Mouse (Mus musculus) heart, postnatal 36 days (tissue): ENCODE measurements around the gene Bbs7. TPM values are rescaled to one million over a fixed set of nuclear protein-coding genes. Genes with fewer than 3 reads are reported as not detected.
A peak's percentile ranks its signal among the peaks of the same experiment; 100 is the strongest.

ENCODE experiments used
- DNase-seq, 2 experiments: peaks; one replicate each; pipeline ENCODE4 v3.0.0; 2021 to 2022
- intact Hi-C: fragments of 180-260 bp; cut with DNase I; formaldehyde crosslinking; loops from one replicate; pipeline ENCODE4 v1.15.1; 2025
- total RNA-seq, 2 experiments: library from RNA; stranded (reverse); gene quantifications; 2 replicates each; pipeline ENCODE4 v1.2.3; 2021

Bbs7 gene
- total RNA-seq, 2 experiments from 2014 or later, result 5.3 to 8.8 TPM

- intact Hi-C loops, result loop anchor here (1.0 kb wide), 1 partner anchor 20 kb away; the partner anchor contains the start of gene Ccna2
- peak; percentile 95 to 98 for DNase-seq
Measured at GRCm38 (mm10) chr3:36552406-36553047, 60.8 kb downstream of the Bbs7 start, which contains the start of gene Exosc9. Gene Exosc9 (plus strand): TSS chr3:36552606.

- intact Hi-C loops, result loop anchor here (1.0 kb wide), 1 partner anchor 20 kb away; the partner anchor contains the start of gene Ccna2
- DNase-seq, result peak in 1 of 2 experiments; percentile 17
Measured at GRCm38 (mm10) chr3:36551851-36552384, 61.4 kb downstream of the Bbs7 start.

- intact Hi-C loops, result no loop called here
- peak; percentile 19 to 40 for DNase-seq
Measured at GRCm38 (mm10) chr3:36551343-36551742, 61.9 kb downstream of the Bbs7 start.

DNA sequence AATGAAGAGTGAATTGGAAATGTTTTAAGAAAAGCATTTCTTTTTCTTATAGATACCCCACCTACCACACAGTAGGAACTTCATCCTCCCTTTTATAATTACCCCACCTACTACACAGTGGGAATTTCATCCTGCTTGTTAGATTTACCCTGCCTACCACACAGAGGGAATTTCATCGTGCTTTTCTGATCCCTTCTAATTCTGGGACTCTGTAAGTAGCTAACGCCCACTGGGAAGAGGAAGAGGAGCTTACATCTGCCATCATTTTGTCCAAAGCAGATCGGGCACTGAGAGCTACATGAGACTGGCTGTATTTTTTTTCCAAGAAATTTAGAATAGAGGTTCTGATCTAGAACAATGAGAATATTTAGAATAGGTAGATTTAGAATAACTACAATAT is 68.3 kb downstream of the Bbs7 start:
- DNase-seq, result no peak
- intact Hi-C loops, result no loop called here

- no peak for DNase-seq
- intact Hi-C loops, result no loop called here
Measured at GRCm38 (mm10) chr3:36541399-36541798, 71.9 kb downstream of the Bbs7 start.

GRCm38 (mm10) chr3:36540756-36541155 is 72.5 kb downstream of the Bbs7 start:
- no peak for DNase-seq
- intact Hi-C loops, result no loop called here

DNA sequence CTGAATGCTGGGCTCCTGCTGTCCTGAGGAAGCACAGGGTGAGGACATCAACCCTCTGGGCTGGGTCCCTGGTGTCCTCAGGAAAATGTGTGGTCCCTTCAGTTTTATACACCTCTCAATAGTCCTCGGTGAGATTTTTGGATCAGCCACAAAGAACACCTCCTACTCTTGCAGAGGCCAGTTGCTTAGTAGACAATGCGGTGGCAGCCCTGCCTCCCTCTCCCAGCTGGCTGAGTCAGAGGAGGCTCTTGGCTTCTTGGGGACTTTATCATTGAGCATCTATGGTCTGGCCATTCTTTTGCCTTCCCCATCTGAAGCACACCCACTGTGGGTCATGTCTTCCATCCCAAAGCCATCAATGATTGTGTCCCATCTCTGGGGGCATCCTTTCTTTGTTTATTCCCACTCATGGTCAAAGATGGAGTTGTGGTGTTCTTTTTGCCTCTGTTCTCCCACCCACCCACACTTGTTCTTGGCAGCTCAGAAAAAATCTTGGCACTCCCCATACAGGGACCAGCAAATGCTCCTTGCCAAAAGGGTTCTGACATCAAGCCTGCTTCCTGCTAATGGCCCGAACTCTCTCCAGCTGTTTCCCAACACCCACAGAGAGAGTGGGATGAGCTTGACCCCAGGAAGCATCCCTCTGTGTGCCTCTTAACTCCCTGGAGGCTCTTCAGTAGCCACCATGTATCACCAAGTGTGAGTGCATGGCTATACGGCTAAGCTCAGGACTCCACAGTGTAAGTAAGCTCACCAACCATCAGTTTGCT is 75.4 kb downstream of the Bbs7 start:
- no peak for DNase-seq
- intact Hi-C loops, result no loop called here

DNA sequence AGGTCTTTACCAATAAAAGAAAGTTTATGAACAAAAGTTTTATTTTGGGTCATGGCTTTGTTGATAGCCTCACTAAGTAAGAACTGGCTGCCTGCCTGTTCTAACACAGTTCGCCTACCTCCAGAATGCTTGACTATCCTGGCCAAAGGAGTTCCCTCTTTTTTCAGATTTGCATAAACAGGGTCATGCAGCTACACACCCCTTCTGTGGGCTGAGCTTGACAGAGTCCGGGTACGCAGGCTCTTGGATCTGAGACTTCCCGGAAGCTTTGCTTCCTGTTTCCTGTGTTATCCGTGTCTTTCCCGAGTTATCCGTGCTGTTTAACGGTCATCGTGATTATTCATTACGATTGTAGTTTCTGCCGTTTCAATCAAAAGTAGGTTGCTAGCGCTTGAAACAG is 77.2 kb downstream of the Bbs7 start:
- DNase-seq, result no peak
- intact Hi-C loops, result no loop called here

DNA sequence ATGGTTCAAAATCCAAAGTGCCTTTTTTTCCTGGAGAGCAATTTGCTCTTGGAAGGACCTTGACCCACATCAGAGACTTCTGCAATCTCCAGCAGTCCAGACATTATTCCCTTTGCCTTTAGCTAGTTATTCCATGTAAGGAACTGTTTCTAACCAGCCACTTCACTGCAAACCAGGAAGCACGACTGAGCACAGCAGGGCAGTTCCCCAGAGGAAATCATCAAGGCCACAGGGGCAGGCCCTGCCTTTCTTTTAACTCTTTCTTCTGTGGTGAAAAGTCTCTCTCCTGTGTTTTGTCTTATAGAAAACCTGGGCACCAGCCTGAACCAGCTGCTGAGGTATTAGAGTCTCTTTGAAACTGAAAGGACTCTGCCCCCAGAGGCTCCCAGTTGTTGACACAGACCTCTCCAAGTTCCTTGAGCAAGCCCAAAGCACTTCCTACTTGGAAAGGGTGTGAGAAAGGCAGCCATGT is 80.0 kb downstream of the Bbs7 start:
- no peak for DNase-seq
- intact Hi-C loops, result no loop called here

GRCm38 (mm10) chr3:36532738-36533137 is 80.5 kb downstream of the Bbs7 start:
- no peak for DNase-seq
- intact Hi-C loops, result no loop called here

GRCm38 (mm10) chr3:36531979-36532542 is 81.2 kb downstream of the Bbs7 start:
- DNase-seq, result no peak
- intact Hi-C loops, result no loop called here

- no peak for DNase-seq
- intact Hi-C loops, result no loop called here
Measured at GRCm38 (mm10) chr3:36531242-36531641, 82.0 kb downstream of the Bbs7 start.

GRCm38 (mm10) chr3:36530781-36531180 is 82.5 kb downstream of the Bbs7 start:
- intact Hi-C loops, result no loop called here
- no peak for DNase-seq

DNA sequence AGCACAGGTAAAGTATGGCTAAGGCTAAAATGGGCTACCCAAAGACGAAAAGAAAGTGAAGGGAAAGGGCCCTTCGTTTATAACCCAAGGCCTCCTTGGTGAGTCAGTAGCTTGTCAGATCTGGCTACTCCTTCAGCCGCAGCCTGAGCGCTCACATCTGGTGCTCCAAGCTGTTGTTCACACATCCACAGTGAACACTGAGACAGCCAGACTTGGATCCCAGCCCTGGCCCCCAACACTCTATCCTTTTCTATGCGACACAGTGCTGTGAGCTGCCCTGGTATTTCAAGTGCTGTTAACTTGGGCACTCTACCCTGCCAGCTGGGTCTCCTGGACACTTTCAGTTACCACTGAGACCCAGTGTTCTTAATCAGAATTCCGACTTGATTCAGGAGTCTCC is 82.9 kb downstream of the Bbs7 start:
- intact Hi-C loops, result no loop called here
- peak; percentile 51 to 54 for DNase-seq

DNA sequence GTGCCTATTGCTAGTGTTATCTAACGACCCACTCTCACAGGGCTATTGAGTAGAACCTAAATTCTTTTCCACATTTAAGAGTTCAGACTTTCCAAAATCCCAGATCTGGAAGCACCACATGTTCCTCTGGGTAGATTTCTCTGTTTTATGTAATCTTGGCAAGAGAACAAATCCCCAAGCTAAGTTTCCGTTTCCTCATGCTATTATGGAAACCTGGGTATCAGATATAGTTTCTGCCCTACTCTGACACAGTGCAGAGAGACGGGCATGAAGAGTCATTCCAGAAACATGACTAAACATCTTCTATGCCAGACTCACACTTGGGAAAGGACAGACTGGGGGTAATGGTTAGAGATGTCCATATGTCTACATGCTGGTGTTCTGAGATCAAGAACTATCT is 88.8 kb downstream of the Bbs7 start:
- intact Hi-C loops, result no loop called here
- no peak for DNase-seq

Other genes with a start within 250 kb of the Bbs7 start
- 100 to 1,000 TPM; 140 to 143 TPM for gene Anxa5, start 137.6 kb downstream of the Bbs7 start, total RNA-seq
- under 1 TPM in 1 of 2 experiments, not detected in 1; 0.30 TPM for gene 1810062G17Rik, start 137.5 kb downstream of the Bbs7 start, total RNA-seq
- gene Gm11549, start 91.7 kb downstream of the Bbs7 start, total RNA-seq, result not detected
- 10 to 100 TPM; 17.0 to 18.4 TPM for gene Exosc9, start 60.9 kb downstream of the Bbs7 start, total RNA-seq
- gene Ccna2, start 41.3 kb downstream of the Bbs7 start, total RNA-seq, result 1 to 10 TPM; 1.5 TPM
- gene Trpc3, start 76.7 kb upstream of the Bbs7 start, total RNA-seq, result 1 to 10 TPM; 5.1 to 7.1 TPM
- gene 4932438A13Rik, start 249.6 kb upstream of the Bbs7 start, total RNA-seq, result 10 to 100 TPM; 52.6 to 52.8 TPM